Mouse (Mus musculus): Measurements from ENCODE around the gene Ell3.

The Ell3 gene

DNA sequence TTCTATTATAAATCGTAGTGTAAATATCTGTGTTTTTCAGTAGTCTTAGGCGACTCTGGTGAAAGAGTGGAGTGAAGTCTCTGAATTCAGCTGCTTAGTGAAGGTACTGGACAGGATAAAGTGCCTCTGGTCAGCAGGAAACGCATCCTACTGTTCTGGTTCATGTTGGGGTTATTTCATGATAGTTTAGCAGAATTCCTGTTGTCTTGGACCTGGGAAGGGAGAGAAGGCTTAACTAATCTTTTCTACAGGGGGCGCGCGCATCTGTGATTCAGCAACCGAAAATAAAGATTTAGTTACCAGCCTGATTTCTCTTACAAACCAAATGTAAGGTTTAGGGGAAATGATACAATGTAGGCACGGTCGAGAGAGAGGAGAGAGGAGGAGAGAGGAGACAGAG, 4.1 kb upstream of the Ell3 start:
- in situ Hi-C loops (cut with MboI, MseI), result no loop called here

DNA sequence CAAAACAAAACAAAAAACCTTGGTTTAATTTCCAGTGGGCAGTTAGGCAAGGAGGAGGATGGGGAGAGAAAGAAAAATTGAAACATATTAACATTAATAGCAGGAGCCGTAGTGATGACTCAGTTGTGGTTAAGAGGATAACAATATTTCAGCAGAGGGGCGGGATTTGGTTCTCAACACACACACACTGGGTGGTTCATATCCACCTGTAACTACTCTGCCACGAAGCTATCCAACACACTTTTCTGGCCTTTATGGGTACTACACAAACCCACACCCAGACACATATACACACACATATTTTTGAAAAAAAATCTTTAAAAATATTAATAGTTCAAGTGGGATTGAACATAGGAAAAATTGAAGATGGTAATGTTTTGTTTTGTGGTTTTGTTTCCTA, 2.9 kb upstream of the Ell3 start:
- in situ Hi-C loops (cut with MboI, MseI), result no loop called here

DNA sequence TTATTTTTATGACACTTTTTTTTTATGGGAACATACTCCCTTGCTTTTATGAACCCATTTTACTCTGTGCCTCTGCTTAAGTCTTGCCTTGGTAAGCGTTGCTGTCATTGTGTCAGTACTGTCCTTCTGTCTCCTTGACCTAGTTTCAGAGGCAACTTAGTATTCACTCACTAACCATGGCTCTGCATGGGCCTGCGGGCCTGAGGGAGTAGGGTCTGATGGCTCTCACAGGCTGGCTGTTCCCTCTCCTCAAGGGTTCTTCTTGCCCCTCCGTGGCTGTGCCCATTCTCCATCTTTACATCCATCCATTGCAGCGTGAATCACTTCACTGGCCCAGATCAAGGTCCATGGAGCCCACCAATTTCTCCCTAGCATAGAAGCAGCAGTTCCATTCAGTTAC, 2.4 kb upstream of the Ell3 start:
- in situ Hi-C loops (cut with MboI, MseI), result no loop called here

DNA sequence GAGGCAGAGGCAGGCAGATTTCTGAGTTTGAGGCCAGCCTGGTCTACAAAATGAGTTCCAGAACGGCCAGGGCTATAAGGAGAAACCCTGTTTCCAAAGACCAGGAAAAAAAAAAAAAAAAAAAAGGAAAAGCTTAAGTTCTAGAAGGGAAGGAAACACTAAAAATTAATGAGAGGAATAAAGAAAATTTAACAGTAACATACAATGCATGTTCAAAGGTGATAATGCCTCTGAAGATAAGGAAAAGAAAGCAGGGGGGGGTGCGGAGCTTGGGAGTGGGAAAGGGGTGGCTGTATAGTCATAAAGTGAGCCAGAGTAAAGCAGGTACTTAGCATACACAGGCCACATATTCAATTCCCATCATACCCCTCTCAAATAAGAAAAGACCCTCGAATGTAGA, 1.0 kb upstream of the Ell3 start:
- in situ Hi-C loops (cut with MboI, MseI), result no loop called here

DNA sequence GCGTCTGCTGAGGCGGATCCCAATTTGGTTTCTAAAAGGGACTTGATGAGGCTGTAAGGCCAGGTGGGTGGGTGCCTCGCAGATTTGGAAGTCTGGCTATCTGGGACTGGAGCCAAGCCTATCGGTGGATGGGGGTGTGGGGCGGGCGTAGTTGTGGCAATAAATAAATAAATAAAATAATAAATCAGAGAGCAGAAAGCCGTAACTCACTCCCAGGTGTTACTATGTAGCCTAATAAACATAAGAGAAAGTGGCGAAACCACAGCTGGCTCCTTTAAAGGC, 1.1 kb downstream of the Ell3 start:
- in situ Hi-C loops (cut with MboI, MseI), result loop anchor here in 1 of 2 experiments (5.0 kb wide), 1 partner anchor 36 kb away; no protein-coding TSS in a partner anchor

DNA sequence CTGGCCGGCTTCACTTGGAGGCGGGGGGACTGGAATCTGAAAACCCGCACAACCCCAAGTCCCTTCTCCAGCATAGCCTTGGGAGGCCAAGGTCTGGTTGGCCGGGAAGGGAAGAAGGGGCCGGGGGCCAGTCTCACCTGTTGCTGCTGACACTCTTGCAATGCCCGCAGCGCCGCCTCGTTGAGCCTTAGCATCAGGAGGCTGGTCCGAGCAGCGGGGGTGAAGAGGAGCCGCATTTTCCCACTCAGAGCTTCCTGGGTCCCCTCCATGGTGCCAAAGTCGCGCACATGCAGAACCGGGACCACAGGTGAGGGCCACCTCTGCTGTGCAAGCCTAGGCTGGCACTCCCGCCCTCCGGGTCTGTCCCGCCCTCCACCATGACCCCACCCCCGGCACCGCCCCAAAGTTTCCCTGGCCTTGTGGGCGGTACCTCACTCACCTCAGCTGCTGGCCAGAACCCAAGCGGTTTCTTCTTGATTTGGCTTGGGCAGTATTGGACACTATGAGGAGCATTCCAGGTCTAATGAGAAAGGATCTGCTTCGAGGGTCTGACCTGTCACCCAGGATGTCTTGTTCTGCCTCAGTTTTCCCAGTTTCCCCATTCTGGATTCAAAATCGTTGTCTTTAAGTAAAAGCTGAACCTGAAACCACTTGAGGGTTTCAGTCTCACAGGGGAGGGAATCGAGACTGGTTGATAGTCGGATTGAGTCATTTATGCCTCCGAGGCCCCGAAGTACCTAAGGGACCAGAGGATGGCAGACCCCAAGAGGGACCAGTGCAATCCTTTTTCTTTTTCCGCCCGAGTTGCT, 1.6 kb downstream of the Ell3 start:
- in situ Hi-C loops (cut with MboI, MseI), result loop anchor here in 1 of 2 experiments (5.0 kb wide), 1 partner anchor 35 kb away; no protein-coding TSS in a partner anchor

DNA sequence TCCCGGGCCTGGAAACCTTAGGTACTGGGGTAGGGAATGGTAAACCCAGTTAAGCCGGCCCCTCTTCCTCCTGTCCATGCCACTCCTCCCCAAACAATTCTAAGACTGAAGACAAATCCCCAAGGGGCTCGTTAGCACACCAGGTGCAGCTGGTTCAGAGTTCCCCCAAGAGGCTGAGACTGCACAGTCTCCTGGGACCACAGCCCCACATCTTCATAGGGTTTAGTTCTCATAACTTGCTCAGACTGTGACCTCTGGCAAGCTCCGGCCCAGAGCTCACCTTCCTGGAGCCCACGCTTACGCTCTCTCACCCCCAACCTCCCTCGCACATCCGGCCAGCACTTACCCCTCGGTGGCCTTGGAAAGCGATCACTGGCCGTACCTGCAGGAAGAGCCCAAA, 2.3 kb downstream of the Ell3 start:
- in situ Hi-C loops (cut with MboI, MseI), result loop anchor here in 1 of 2 experiments (5.0 kb wide), 1 partner anchor 34 kb away; no protein-coding TSS in a partner anchor

DNA sequence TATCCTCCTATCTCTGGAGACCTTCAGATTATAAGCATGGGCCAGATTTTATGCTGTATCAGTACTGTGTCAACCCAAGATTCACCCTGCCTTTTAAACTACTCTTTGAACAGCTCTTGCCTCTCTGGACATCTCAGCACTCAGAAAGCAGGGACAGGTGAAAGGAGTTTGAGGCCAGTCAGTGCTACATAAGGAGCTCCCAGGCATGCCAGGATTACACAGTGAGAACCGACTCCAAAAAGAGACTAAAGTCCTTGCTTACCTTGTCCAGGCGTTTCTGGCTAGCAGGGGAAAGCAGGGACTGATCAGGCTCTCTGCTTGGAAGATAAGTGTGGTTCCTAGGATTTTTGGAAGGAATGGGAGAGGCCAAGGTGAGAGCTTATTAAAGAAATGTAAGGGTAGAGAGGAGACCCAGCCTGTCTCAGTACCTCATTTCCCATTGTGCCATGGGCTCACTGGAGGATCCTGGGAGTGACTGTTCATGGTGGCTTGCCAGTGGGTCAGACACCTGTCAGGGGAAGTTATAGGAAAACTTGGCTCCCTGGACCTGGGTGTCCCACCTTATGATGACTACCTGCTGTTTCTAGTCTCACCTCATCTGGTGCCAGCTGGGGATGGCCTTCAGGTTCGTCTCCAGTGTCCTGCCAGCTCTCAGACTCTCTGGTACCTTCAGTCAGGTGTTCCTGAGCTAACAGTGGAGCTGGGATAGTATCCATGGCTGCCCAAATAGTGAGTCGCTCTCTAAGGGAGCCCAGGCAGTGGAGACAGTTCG, 3.1 kb downstream of the Ell3 start:
- in situ Hi-C loops (cut with MboI, MseI), result loop anchor here in 1 of 2 experiments (5.0 kb wide), 1 partner anchor 34 kb away; no protein-coding TSS in a partner anchor

DNA sequence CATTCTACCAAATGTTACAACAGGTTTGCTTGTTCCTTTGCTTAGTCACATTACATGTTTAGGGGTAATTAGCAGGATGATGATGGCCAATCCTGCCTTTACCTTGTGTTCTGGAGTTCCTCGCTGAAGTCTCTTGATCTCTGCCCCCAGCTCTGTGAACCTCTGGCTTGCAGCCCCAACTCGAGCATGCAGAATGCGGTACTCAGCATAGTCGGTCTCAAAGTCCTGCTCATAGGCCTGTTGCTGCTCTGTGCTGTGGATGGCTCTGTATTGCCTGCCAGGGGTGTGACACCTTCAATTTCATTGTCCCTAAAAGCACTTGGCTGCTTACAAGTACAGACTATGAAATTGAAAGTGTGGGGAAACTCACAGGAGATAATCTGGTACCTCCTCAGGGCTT, 4.3 kb downstream of the Ell3 start:
- in situ Hi-C loops (cut with MboI, MseI), result loop anchor here in 1 of 2 experiments (5.0 kb wide), 1 partner anchor 32 kb away; no protein-coding TSS in a partner anchor

DNA sequence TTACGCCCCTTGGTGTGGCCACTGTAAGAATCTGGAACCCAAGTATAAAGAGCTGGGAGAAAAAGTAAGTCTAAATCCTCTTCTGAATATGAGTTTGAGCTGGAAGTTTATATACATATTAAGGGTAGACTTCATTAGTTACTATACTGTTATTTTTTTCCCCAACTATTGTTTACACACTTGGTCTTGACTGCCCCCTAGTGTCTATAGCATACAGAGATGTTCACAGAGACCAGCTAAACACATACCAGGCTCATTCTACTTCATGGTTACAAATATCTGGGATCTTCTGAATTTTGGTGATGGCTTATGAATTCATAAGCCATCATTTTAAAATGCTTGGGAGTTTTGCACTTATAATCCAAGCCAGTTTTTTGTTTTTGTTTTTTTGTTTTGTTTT, 9.2 kb downstream of the Ell3 start:
- in situ Hi-C loops (cut with MboI, MseI), result no loop called here

DNA sequence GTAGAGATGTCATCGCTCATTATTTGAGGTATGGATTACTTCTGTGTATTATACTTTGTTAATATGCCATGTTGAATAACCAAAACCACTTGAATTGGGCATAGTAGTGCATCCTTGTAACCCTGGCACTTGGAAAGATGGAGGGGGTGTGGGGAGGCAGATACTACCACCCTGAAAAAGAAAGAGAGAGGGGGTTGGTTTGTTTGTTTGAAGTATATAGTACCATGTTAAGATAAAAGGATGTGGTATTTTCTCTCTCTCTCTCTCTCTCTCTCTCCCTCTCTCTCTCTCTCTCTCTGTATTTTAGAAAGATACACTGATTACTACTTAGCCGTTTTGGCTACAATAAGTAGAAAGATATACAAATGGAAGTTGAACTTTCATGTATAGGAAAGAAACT, 18.2 kb downstream of the Ell3 start:
- in situ Hi-C loops (cut with MboI, MseI), result no loop called here

DNA sequence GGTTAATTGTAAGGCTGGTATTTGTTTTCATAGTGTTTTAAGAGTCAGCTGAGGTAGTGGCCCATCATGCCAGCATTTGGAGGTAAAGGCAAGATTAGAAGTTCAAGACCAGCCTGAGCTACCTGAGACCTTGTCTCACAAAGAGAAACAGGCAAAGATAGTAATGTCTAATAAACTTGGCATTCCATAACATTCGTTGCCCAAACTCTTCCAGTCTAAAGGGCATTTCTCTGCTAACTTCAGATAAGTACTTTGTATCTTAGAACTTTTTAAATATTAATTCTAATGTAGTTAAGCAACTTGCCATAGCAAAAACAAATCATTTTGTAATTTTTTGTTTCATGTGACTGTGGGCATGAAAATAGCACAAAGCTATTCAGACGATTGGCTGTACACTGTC, 20.9 kb downstream of the Ell3 start:
- in situ Hi-C loops (cut with MboI, MseI), result no loop called here

DNA sequence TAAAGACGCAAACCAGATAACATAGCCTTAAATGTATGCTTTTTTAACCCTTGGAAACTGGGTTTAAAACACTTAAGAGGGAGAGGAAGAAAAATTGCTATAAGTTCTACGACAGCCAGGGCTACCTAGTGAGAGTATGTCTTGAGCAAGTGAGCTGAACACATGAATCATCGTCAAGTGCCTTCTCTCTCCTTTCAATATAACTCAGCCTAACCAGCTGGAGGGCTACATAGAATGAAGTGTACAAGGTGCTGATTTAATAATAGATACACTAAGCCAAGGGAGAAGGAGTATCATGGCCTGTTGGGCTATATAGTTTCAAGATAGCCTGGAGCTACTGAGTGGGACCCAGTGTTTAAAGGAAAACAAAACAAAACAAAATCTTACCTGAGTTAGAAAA, 25.6 kb downstream of the Ell3 start:
- in situ Hi-C loops (cut with MboI, MseI), result no loop called here

DNA sequence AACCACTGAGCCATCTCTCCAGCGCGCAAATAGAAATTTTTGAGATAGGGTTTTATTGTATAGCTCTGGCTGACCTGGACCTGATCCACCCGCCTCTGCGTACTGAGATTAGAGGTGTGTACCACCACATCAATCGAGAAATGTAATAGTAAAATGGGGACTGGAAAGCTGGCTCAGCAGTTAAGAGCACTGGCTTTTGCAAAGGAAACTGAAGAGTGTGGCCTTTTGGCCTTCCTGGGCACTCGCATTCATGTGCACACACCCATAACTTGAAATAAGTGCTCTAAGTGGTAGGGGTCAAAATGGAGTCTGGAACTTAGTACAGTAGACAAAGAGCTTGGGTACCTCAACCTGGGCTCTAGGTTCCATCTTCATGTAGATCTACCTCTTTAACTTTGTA, 27.7 kb downstream of the Ell3 start:
- in situ Hi-C loops (cut with MboI, MseI), result no loop called here

DNA sequence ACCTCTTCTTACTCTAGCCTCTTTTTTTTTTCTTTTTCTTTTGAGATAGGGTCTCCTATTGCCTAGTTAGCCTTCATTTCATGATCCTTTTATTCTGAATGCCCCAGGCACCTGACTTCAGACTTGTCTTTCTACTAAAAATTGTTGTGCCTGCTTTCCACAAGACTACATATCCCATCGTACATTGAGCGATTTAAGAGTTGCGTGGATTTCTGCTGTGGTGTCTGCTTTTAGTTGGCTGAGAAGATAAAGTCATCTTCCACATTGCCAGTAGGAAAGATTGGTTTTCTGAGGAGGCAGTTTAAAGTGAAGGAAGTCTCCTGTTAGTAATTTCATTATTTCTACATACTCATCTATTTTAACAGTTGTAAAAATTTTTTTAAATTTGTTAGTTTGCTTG, 28.5 kb downstream of the Ell3 start:
- in situ Hi-C loops (cut with MboI, MseI), result no loop called here

DNA sequence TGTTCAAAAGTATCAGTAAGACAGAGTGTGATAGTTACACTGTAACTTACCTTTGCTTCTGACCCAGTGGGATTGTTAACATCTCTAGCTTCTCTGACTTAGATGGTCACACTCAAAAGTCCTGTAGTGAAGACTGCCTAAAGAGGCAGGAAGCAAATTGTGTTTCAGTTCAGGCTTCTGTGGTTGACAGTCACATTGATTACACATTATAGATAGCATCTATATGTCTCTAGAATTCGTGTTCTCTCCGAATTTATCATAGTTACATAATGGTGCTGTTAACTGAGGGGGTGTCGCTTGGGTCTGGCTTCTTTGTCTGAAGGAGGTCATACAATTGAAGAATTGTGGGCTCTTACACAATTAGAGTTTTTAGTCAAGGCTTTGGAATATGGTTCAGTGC, 29.0 kb downstream of the Ell3 start:
- in situ Hi-C loops (cut with MboI, MseI), result no loop called here

DNA sequence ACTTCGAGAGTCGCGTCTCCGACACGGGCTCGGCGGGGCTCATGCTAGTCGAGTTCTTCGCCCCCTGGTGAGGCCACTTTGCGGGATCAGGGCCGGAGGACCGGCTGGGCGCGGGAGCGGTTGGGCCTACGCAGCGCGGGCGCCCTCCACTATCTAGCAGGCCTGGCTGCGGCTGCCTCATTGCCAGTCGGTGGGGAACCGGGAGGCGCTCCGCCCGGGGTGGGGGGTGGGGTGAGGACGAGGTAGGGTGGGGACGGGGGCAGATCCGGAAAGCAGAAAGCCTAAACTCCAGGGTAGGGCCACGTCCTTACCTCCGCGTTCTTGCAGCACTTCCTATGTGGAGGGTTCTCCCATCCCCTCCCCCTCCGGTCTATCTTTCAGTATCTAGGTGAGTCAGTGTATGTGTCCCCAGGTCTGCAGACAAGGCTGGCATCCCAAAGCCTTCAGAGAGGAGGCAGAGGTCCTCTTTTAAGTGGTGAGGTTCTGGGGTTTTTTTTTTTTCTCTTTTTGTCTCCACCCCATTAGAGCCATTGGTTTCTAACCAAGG, 29.9 kb downstream of the Ell3 start:
- in situ Hi-C loops (cut with MboI, MseI), result no loop called here

DNA sequence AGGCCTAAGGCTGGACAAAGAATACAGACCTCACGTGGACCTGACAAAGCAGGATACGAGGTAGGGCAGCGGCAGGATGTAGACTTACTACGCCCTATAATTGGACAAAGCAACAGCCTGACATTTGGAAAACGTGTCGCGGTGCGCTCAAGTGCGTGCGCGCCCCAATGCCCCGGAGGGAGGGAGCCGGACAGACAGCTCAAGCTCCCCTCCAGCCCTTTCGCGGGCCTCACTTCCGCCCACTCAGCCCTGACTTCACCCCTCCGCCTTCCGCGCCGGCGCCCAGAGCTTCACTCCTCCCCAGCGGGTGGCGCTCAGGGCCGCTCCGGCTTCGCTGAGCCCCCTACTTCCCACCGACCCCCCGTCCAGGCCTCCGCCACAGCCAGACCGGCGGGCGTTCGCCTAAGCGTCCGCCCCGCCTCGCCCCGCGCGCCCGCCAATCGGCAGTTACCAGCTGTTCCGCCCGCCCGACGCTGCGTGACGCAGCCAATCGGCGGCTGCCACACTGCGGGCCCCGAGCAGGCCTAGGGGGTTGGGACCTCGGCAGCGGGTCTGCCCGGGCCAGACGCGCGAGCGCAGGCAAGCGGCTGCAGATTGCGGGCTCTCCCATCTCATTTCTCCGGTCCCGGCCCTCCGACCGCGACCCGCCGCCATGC, 30.6 kb downstream of the Ell3 start, which contains the start of the genes Pdia3 and Catsper2:
Gene Pdia3 (plus strand): TSS at position 389 of the 656 bp plus-strand sequence.
Gene Catsper2 (minus strand): TSS at position 406 of the 656 bp plus-strand sequence.
- in situ Hi-C loops (cut with MboI, MseI), result no loop called here

DNA sequence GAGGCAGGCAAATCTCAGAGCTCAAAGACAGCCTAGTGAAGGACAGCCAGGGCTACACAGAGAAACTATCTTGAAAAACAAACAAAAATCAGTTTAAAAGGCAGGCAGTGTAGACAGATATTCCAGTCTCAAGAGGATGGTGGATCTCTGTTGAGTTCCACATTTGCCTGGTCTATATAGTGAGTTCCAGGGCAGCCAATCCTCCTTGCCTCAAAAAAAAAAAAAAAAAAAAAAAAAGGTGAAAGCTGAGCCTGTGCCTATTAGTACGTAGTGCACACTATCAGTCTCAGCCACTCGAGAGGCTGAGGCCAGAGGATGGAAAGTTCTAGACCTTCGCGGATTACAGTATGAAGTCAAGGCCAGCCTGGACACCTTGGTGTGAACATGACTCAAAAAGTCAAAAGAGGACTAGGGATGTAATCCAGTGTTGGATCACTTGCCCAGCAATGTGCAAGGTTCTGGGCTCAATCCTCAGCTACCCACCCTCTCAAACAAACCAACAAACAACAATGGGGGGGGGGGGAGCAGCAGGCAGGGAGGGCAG, 31.2 kb downstream of the Ell3 start:
- in situ Hi-C loops (cut with MboI, MseI), result no loop called here

DNA sequence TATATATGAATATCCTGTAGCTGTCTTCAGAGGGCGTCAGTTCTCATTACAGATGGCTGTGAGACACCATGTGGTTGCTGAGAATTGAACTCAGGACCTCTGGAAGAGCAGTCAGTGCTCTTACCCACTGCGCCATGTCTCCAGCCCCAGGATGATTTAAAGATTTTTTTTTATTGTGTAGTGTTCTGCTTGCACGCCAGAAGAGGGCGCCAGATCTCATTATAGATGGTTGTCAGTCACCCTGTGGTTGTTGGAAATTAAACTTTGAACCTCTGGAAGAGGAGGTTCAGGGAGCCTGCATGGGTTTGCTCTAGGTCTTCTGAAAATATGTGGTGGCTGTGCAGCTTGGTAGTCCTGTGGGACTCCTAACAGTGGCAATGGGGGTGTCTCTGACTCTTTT, 35.9 kb downstream of the Ell3 start:
- in situ Hi-C loops (cut with MboI, MseI), result loop anchor here in 1 of 2 experiments (5.0 kb wide), 1 partner anchor 34 kb away; the partner anchor contains the start of gene Ell3

DNA sequence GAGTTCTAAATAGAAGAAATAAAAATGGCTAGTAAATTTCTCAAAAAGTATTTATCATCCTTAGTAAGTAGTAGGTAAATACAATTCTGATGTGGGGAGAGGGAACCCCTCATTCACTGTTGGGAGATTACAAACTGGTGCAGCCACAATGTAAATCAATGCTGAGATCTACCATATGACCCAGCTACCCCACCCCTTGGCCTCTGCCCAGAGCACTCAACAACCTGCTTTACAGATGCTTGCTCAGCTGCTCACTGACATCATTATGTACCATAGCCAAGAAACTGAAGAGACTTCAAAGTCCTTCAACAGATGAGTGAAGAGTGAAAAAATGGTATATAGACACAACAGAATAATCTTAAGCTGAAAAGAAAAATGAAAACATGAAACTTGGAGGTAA, 40.8 kb downstream of the Ell3 start:
- in situ Hi-C loops (cut with MboI, MseI), result no loop called here

All from T-helper 17 cell (primary cell).